Mouse (Mus musculus): ENCODE results near the gene Elobl.

GRCm38 (mm10) chr11:88966881-88967361 is at the start of gene Elobl:
- TF ChIP-seq CTCF (conservative IDR thresholded peaks at IDR 0.05; ENCODE audit: insufficient read depth, insufficient read length, low read depth, low read length) (no peak), POLR2A (IDR thresholded peaks at IDR 0.05; ENCODE audit: low read depth, low read length) (no peak)

All from kidney, adult 2 months (tissue).